Mouse (Mus musculus) hindbrain, embryonic 11.5 days (tissue): Measurements from ENCODE around the gene Mgrn1. TPM values are rescaled to one million over a fixed set of nuclear protein-coding genes. Genes with fewer than 3 reads are reported as not detected.
A peak's percentile ranks its signal among the peaks of the same experiment; 100 is the strongest.

Experiments used
- ATAC-seq: fragments of 200-750 bp; cut with Nextera tagmentation; 2 replicates; pipeline ENCODE4 v1.8.0; 2017; ENCODE audit warnings: mild to moderate bottlenecking, moderate TSS enrichment, moderate library complexity; ENCODE audit not compliant: low FRiP score
- DNase-seq: peaks from one replicate; pipeline ENCODE4 v3.0.0-alpha.2; 2015; ENCODE audit warnings: low spot score
- H3K27ac ChIP-seq: fragments of 300-500 bp; sonication (generic); 2 replicates; pipeline ENCODE4 v1.5.1; 2014; ENCODE audit warnings: mild to moderate bottlenecking, low read depth, low read length
- H3K27me3 ChIP-seq: fragments of 300-500 bp; sonication (generic); 2 replicates; pipeline ENCODE4 v1.6.1; 2014; ENCODE audit warnings: mild to moderate bottlenecking, low read length, moderate library complexity, mixed read lengths; ENCODE audit not compliant: control insufficient read depth, insufficient read depth
- H3K36me3 ChIP-seq: fragments of 300-500 bp; sonication (generic); 2 replicates; pipeline ENCODE4 v1.6.1; 2014; ENCODE audit warnings: mild to moderate bottlenecking, low read length, moderate library complexity, mixed read lengths; ENCODE audit not compliant: control insufficient read depth, insufficient read depth
- H3K4me1 ChIP-seq: fragments of 300-500 bp; sonication (generic); replicated peaks from 2 replicates; pipeline ENCODE4 v1.6.1; 2014; ENCODE audit warnings: low read length, mixed read lengths; ENCODE audit not compliant: control insufficient read depth, insufficient read depth
- H3K4me2 ChIP-seq: fragments of 300-500 bp; sonication (generic); replicated peaks from 2 replicates; pipeline ENCODE4 v1.6.1; 2014; ENCODE audit warnings: mild to moderate bottlenecking, low read depth, low read length
- H3K4me3 ChIP-seq: fragments of 300-500 bp; sonication (generic); 2 replicates; pipeline ENCODE4 v1.5.1; 2014; ENCODE audit warnings: low read depth, low read length
- H3K9ac ChIP-seq: fragments of 300-500 bp; sonication (generic); 2 replicates; pipeline ENCODE4 v1.6.1; 2014; ENCODE audit warnings: low read depth, low read length
- H3K9me3 ChIP-seq: fragments of 300-500 bp; sonication (generic); 2 replicates; pipeline ENCODE4 v1.6.1; 2016; ENCODE audit warnings: low read length; ENCODE audit not compliant: control insufficient read depth
- WGBS: fragments of 180-500 bp; shearing (Covaris S2); extraction: QIAGEN DNeasy Blood & Tissue Kit; methylation state at CpG from one replicate; pipeline ENCODE4 v1.1.7; 2014; 5-methylcytosine and 5-hydroxymethylcytosine counted together
- polyA plus RNA-seq: library from polyadenylated mRNA; unstranded; fragments of >200 nt; fragmentation: Nextera tagmentation; extraction: Ambion mirVana; gene quantifications from 2 replicates; pipeline ENCODE4 v1.2.1, GENCODE M21; 2014

Mgrn1 gene
- polyA plus RNA-seq, 1 experiment from 2014 or later, result 61.3 TPM

DNA sequence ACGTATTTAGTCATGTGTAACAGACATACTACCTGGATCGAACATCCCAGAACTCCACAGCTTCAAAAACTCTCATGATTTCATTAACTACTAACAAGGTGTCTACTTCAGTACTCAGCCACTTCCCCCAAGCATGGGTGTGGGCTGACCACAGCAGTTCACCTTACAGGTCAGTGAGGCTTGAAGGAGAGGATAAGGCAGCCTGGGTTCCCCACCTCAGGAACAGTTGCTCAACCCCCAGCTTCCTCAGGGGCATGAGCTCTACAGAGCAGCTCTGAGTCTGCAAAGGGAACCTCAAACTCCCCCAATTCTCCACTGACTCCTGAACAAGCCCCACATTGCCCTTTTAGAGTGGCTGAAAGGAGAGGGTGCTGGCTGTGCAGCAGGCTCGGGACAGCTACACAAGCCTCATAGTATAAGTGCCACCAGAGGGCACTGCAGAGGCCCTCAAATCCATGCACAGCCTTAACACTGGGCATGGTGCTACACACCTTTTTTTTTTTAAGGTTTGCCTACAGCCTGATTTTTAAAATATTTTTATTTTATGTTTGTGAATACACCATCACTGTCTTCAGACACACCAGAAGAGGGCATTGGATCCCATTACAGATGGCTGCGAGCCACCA lies 93.8 kb downstream of the Mgrn1 start:
- no peaks in the 10 kb centered on the region for H3K27me3 ChIP-seq

GRCm38 (mm10) chr16:4984717-4985116 lies 98.7 kb downstream of the Mgrn1 start:
- Histone ChIP-seq H3K4me2 (no peak overlapping the region), H3K27me3 (no peaks in the 10 kb centered on the region), H3K27ac (no peak overlapping the region), H3K9ac (no peak overlapping the region), H3K4me1 (no peaks in the 10 kb centered on the region), H3K9me3 (no peaks in the 10 kb centered on the region), H3K4me3 (no peak overlapping the region), H3K36me3 (no peaks in the 10 kb centered on the region)
- ATAC-seq (no peak), DNase-seq (no peak)
- 95% methylated on average over 12 of the region's 12 CpGs for WGBS

More for the DNA sequence above, 93.8 kb downstream of the Mgrn1 start:
- 75% methylated on average over 4 of the region's 4 CpGs for WGBS
- Histone ChIP-seq H3K36me3 (no peaks in the 10 kb centered on the region), H3K9me3 (no peaks in the 10 kb centered on the region), H3K4me1 (no peaks in the 10 kb centered on the region), H3K27ac (no peak overlapping the region), H3K4me2 (no peak overlapping the region), H3K4me3 (no peak overlapping the region), H3K9ac (no peak overlapping the region)
- DNase-seq, result peak; percentile 49
- ATAC-seq, result no peak

Other genes with a start within 250 kb of the Mgrn1 start
- gene Vasn, start 246.3 kb upstream of the Mgrn1 start, polyA plus RNA-seq, result 7.9 and 9.4 TPM in 2 replicates
- 49.1 and 54.0 TPM in 2 replicates for gene Dnaja3, start 246.3 kb upstream of the Mgrn1 start, polyA plus RNA-seq
- 14.4 and 15.0 TPM in 2 replicates for gene Coro7, start 206.5 kb upstream of the Mgrn1 start, polyA plus RNA-seq
- gene Nmral1, start 166.9 kb upstream of the Mgrn1 start, polyA plus RNA-seq, result 147 and 162 TPM in 2 replicates
- 91.3 and 96.4 TPM in 2 replicates for gene Hmox2, start 159.9 kb upstream of the Mgrn1 start, polyA plus RNA-seq
- 76.1 and 80.5 TPM in 2 replicates for gene Cdip1, start 96.0 kb upstream of the Mgrn1 start, polyA plus RNA-seq
- 0.11 and 0.17 TPM in 2 replicates for gene 4930562C15Rik, start 50.8 kb upstream of the Mgrn1 start, polyA plus RNA-seq
- gene Ubald1, start 5.9 kb upstream of the Mgrn1 start, polyA plus RNA-seq, result 26.1 and 28.9 TPM in 2 replicates
- gene Nudt16l1, start 52.5 kb downstream of the Mgrn1 start, polyA plus RNA-seq, result 131 and 138 TPM in 2 replicates
- gene Anks3, start 78.0 kb downstream of the Mgrn1 start, polyA plus RNA-seq, result 41.1 and 46.6 TPM in 2 replicates
- gene Sept12, start 111.6 kb downstream of the Mgrn1 start, polyA plus RNA-seq, result not detected in 2 replicates
- gene Smim22, start 121.0 kb downstream of the Mgrn1 start, polyA plus RNA-seq, result 3.5 and 4.5 TPM in 2 replicates
- 74.1 and 84.9 TPM in 2 replicates for gene Rogdi, start 127.3 kb downstream of the Mgrn1 start, polyA plus RNA-seq
- gene Glyr1, start 163.6 kb downstream of the Mgrn1 start, polyA plus RNA-seq, result 112 and 168 TPM in 2 replicates
- 23.4 and 25.1 TPM in 2 replicates for gene Ubn1, start 163.8 kb downstream of the Mgrn1 start, polyA plus RNA-seq
- 0.81 and 1.2 TPM in 2 replicates for gene Ppl, start 246.2 kb downstream of the Mgrn1 start, polyA plus RNA-seq